Mouse (Mus musculus): ENCODE data around the gene Gm3411.
"Not testable (repeated sequence)": the region's sequence is repeated elsewhere in the genome, so short reads cannot be mapped to it uniquely, and the experiment has no call there.

The Gm3411 gene

DNA sequence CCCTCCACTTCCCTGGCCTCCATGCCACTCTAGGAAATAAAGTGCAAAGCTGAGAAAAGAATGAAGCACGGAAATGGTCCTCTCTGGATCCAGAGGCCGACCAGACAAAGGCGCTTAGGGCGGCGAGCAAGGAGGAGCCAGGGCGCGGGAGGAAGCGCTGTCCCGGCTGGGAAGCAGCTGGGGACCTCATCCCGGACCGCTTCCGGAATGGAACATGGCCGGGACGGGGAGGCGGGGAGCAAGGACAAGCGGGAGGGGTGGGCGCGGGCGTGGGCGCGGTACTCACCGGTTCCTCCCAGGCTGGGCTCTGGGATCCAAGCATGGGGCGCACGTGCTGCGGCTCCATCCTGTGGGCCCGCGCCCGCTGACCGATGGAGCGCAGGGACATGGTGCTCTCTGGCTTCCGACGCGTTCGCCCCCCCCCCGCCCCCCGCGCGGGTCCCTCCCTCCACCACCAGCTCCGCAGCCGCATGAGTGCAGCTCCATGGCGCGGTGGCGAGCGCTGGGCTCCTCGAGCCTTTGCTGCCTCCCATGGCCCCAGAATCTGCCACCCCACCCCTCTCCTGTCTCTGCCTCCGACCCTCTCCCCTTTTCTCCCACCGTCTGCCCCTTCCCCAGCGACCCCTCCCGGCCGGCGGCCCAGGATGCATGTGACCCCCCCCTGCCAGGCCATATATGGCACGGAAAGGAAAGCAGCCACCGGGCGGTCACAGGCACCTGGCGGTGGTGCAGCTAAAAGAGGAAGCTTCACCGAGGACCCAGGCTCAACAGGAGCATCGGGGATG, at the start of gene Gm3411:
Gene Gm3411 (minus strand): TSS at position 320 of the 785 bp plus-strand sequence.
- DNase-seq, result peak; percentile 20

DNA sequence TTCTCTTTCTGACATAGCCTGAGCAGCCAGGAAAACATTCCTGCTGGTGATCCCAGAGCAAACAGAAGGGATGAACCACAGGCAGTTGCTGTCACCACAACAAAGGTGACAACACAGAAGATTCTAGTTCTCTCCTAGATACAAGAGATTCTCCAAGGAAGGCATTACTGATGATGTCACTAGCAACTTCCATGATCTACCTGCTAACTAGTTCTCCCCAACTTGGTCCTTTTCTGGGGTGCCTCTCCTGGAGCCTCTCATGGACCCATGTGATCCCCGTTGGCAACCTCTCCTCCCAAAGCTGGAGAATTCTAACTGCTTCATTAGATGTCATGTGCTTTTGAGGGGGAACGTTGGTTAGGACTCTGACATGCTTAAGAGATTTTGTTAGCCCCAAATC, 17.7 kb upstream of the Gm3411 start, which contains the start of gene Gm21103:
Gene Gm21103 (minus strand): TSS at position 101 of the 400 bp plus-strand sequence.
- DNase-seq, result not testable (repeated sequence)

DNA sequence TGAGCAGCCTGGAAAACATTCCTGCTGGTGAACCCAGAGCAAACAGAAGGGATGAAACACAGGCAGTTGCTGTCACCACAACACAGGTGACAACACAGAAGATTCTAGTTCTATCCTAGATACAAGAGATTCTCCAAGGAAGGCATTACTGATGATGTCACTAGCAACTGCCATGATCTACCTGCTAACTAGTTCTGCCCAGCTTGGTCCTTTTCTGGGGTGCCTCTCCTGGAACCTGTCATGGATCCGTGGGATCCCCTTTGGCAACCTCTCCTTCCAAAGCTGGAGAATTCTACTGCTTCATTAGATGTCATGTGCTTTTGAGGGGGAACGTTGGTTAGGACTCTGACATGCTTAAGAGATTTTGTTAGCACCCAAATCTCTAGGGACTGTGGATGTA, 67.9 kb downstream of the Gm3411 start, which contains the start of gene Gm21560:
Gene Gm21560 (minus strand): TSS at position 101 of the 400 bp plus-strand sequence.
- DNase-seq, result not testable (repeated sequence)
